Mouse (Mus musculus) fibroblast of lung, adult 2 months (primary cell): ENCODE results near the gene Notch1.

ENCODE experiments used
- DNase-seq: peaks from one replicate; pipeline ENCODE4 v3.0.0-alpha.2; 2011; ENCODE audit warnings: low read depth

Notch1 gene

DNA sequence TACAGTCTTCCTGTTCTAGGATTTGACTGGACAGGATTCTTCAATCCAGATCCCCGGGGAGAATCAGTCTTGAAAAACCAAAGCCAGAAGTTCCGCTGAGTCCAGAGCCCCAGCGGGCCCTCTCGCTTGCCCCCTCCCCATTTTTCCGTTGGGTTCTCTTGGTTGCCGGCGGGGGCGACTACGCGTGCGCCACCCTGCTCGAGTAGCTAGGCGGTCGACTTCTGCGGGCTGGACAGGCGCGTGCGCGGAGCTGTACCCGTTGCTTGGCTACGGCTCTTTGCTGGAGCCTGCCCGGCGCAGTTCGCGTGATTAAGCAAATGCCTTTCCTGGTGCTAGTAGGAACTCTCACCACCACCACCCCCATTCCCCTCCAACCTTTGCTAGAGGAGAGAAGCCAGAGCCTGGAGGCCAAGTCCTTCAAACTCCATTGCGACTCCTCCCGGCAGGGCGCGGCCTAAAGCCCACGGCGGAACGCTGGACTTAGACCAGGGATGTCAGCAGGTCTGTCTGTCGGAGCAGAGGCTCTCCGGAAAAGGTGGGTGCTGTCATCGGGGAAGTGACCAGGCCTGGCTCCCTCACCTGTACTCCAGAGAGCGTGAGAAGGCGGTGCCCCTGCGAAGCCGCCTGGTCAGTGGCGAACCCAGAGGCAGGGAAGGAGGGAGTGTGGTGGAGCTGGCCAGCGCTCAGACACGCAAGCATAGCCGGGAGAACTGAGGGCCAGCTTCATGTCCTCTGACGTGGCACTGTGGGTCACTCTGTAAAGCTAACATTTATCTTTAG is 70.6 kb downstream of the Notch1 start:
- peak; percentile 92 for DNase-seq

DNA sequence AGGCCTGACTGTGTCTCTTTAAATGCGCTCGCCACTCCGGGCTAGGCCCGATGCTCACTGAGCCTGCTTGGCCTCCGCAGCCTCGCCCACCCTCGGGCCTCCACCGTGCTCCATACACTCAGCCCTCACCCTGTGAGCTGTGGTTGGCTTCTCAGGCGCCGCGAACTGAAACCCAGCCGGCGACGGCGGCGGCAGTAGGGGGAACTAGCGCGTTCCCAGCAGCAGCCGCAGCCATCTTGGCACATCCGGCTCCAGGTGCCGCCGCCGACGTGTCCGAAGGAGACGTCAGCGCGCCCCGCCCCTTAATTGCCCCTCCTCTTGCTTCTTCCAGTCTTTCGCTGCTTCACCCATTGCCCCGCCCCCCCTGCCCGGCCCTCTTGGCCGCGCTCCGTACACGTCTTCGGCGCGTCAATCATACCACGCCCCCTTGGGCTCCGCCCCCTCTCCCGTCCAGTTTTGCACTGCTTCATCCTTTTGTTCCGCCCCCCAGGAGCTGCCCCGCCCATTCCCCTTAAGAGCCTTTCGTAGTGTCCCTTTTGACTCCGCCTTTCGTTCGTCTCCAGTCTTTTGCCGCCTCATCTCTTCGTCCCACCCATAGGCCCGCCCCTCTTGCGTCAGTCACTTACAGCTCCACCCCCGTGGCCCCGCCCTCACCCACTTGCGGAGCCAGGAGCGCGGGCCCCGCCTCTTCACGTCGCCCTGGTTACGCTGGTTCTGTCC is 71.4 kb downstream of the Notch1 start, which contains the start of gene Sec16a:
Gene Sec16a, minus strand, starts transcription at position 271 of the 720 bp plus-strand sequence.
- DNase-seq: peak; percentile 99

DNA sequence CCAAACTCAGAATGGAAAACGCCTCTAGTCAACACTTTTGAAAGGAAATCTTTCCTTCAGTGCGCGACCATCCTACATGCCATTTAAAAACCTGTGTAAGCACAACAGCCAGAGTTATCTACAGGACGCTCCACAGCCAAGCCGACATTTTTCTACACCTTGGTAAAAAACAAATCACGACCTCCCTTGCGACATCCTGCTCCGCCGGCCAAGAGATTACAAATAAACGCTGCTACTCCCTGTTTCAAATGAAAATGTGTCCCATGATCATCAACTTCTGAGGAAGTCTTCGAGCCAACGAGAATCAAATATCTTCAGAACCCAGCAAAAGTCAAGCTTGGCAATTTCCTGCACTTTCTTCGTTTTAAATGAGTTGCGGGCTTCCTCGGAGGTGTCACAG is 72.1 kb downstream of the Notch1 start:
- DNase-seq: no peak

DNA sequence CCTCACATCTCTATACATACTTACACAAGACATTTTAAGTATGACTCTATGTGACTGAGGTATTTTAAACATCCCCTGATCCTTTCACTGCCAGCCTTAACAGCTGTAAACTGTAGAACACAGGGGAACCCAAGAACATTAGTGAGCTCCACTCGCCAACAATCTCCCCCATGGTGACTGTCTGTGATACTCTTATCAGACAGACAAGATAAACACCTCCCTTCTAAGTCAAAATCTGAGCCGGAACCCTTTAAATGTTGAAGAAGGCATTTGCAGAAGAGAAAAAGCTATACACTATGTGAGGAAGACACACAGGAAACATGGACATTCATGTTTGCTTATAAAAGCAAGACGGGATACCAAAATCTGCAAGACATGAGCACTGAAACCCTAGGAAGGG is 72.6 kb downstream of the Notch1 start:
- no peak for DNase-seq

DNA sequence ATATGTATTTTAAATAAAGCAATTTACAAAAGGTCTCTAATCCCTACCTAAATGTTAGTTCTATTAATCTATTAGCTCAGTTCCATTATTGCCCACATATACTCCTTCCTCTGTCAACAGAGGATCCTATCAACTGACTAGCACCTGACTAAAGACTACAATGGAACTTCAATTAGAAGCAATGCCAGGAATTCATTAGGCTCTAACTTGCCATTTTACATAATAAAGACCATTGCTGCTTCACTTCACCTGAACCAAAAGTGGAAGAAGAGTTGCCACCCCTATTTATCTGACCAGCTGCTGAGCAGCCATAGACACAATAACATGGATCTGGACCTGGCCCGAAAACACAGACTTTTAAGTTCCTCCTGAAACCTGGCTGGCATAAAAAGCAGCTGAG is 73.6 kb downstream of the Notch1 start:
- no peak for DNase-seq

DNA sequence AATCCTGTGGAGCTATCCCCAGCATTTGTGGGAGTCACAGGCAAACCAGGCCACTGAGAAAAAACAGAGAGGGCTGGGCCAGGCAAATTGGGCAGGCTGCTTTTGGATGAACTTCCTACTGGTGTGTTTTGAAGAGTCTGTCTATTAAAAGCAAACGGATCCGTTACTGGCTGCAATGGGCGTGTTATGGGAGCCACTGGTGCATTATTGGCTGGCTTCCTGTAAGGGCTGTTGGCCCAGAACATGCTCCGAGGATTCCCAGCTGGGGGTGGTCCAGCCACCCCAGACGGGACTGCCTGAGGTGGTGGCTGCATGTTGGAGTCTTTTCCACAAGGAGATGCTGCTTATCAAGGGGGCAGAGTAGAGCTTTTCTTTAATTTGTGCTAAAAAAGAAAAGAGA is 74.8 kb downstream of the Notch1 start:
- no peak for DNase-seq

DNA sequence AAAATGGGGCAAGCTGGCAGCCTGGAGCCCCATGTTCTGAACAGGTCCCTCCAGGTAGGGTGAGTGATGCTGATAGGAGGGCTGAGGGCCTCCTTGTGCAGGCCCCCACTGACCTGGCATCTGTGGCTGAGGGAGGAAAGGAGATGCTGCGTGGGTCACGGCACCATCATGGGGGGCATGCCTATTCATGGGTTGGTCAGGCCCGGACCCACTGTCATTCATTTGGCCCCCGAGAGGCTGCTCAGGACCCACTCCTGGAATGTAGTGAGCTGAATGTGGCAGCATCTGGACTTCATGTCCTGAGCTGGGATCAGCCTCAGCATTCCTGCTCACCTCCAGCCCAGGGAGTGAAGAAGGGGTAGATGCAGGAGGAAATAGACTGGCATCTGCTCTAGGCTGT is 75.2 kb downstream of the Notch1 start:
- DNase-seq: no peak

DNA sequence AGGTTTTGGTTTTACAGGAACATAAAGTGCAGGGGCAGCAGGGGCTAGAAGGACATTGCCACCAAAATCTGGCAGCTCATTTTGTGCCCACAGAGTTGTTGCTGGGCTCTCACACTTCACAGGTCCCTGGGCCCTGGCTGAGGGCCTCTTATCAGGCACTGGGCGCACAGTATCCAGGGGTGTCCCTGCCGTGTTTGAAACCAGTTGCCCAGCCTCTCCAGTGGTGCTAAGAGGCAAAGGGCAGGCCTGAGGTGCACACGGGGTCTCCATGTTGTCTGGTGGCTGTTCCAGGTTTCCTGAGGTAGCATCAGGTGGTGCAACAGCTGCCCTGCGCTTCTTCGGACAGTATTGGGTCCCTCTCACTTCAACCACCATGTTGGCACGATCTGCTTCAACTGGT is 76.8 kb downstream of the Notch1 start:
- DNase-seq: no peak

DNA sequence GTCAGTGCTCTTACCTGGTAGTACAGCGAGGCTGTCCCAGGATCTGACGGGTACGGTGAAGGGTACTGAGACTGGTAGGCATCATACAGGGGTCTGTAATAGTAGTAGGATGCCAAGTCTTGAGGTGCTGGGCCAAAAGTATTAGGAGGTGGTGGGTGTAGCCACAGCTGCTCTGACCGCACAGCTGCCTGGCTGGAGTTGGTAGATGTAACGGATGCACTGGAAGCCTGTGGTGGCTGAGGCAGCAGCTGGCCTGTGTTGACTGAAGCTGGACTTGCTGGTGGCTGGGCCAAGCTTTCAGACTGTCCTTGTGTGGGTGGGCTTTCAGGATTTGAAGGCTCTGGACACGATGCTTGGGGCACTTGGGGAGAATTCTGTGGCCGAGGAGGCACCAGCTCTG is 78.1 kb downstream of the Notch1 start:
- no peak for DNase-seq

DNA sequence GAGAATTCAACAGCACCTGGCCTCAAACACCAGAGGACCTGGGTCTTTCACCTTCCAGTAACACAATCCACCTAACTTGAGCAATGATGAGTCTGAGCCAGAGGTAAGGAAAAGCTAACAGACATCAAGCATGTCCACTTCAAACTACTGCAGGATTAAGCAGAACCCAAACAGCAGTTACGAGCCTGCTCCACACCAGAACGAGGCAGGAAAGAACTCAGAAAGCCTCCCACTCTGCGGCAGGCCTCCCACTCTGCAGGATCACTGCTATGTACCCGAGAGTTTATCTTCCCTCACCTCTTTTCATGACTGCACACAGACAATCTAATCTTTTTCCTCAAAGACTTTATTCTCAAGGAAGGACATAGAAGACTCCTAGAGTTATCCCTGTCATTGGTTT is 79.2 kb downstream of the Notch1 start:
- no peak for DNase-seq

DNA sequence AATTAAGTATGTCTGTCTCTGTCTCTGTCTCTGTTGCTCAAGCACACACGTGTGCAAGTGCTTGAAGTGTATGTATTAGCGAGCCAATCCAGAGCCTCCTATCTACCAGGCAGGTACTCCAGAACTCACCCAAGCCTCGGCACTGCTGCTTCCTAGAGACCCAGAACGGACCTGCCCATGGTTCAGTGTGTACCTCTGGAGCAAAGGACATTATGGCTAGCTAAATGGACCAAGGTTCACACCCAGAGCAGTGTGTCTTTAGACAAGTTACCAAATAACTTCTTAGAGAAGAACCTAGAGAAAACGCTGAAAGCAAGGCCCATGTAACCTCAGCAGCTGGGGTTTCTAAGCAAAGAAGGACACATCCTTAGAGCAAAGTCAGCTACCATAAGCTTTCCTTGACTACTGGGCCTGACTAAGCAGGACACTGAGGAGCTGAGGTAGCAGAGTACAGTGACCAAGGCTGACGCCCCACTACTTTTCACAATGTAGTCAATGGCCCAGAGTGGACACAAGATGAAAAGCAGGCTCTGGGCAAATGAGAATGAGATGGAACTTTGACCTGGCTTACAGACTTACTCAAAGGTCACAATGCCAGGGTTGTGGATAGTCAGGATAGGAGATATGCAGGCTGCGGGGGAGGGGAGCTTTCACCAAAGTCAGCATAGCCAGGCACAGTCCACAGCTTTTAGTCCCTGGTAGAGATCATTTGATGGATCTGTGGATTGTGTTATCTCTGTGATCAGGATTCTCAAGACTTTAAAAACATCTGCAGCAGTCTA is 81.5 kb downstream of the Notch1 start:
- no peak for DNase-seq

DNA sequence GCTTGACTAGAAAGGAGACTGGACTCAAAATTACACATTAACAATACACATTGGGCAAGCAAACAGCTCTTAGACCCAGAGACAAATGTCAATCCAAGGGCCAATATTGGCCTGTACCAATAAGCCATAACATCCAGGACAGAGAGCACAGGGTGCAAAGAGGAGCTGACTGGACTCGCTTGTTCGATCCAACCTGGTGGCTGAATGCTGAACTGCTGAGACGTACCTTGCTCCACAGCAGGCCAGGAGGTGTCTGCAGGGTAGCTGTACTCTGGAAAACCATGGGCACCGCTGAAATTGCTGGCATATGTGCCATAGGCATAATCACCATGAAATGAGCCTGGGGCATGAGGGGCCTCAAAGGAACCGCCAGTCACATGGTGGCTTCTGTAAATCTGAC is 86.6 kb downstream of the Notch1 start:
- DNase-seq: no peak

DNA sequence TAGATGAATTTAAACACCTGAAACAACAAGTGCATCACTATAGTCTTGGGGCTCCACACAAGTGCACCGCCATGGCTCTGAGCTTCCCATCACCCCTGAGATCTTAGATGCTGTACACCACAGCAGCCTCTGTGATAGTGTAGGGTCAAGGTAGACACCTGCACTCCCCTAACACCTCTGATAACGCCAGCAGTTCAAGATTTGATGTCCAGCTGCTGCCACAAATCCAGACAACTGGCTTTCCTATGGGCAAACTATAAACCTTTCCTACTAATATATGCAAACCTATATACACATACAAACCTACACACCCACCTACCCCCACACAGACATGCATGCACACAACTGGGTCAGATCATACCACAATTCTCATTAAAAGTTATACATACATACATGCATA is 91.9 kb downstream of the Notch1 start:
- no peak for DNase-seq

DNA sequence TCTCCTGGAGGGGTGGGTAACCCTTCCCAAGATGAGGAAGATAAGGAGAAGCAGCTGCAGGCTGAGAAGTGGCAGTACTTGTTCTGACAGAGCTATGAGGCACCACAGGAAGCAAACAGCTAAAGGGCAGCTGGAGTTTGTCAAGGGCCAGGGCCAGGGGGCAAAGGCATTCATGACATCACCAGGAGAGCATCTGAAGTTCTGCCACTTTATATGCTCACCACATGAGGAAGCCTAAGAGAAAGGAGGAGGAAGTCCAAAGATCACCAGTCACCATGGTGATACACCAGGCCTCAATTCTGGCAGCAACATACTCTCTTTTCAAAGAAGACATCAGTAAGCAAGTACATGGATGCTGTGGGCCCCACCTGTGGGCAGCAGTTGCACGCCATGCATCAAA is 93.4 kb downstream of the Notch1 start:
- DNase-seq: no peak

DNA sequence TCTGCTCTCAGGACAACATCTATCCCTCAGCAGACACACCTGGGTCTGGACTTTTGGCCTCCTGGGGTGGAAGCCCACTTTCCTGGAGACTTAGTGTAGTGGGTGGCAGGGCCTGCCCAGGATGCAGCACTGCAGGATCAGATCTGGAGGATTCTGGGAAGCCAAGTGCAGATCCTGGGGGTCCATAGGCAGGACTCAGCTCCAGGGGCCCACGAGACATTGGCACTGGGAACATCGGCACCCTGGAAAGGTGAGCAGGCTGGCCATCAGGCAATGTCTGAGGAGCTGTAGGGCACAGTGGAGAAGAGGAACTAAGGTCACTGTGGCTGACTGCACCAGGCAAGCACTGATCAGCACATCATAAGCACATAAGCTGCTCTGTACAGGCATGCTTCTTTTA is 94.5 kb downstream of the Notch1 start:
- DNase-seq: no peak

DNA sequence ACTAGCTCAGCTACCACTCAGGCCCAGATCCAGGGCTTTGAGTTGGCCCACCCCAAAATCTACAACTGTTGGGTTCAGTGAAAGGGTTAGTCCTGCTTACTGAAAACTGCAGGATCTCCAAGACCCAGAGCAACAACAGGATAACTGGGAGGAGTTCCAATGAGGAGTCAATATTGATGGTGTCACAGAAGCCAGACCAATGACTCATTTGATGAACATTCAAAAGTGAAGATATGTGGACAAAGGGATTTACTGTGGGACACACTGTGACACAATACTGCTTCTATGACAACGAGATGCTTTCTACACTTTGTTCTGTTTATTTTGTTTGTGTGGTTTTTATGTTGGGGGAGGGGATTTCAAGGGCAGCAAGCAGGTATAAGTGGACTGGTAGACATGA is 98.3 kb downstream of the Notch1 start:
- DNase-seq: peak; percentile 40

DNA sequence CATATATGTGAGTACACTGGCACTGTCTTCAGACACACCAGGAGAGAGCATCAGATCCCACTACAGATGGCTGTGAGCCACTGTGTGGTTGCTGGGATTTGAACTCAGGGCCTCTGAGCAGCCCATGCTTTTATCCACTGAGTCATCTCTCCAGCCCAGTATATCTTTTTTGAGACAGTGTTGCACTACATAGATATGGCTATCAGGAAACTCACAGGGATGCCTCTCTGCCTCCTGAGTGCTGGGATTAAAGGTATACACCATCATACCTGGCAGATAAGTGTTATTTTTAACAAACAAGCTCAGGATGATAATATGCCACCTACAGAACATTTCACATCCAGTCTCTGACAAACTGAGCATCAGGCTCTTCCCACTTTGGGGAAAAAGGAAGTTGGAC is 99.4 kb downstream of the Notch1 start:
- no peak for DNase-seq

DNA sequence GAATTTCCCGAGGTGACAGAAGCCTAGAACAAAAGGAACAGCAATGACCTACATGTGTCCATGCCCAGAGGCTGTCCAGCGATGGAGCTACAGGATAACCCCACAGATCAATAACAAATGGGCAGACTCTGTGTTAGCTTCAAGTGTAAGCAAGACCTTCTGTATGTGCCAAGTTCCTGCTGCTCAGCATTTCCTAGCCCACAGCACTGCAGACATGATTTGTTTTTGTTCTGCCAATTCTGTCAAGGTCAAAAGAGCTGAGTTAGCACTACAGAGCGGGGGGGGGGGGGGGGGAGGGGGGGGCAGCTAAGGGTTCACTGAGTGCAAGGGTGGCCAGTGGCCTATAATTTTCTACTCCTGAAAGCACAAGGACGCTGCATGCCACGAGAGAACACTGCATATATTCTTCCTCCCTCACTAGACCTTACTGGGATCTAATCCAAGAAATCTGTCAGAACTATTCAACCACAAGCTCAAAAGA is 105.5 kb downstream of the Notch1 start:
- DNase-seq: peak; percentile 60

DNA sequence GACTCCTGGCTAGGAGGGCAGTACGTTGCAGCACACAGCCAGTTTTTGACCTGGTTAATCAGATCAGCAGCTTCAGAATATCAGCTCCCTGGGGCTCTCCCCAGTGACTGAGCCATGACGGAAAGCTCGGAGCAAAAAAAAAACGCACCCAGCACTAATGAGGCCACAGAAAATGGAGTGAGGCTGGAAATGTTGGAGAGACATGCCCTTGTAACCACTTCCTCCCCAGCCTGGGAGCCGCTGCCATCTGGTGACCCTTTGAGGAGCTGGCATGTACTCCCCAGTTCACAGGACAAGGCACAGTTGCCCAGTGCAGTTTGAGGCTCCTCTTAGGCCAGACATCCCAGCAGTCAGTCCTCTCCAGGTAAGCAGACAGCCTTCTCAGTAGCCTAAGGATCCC is 106.4 kb downstream of the Notch1 start:
- DNase-seq: no peak

DNA sequence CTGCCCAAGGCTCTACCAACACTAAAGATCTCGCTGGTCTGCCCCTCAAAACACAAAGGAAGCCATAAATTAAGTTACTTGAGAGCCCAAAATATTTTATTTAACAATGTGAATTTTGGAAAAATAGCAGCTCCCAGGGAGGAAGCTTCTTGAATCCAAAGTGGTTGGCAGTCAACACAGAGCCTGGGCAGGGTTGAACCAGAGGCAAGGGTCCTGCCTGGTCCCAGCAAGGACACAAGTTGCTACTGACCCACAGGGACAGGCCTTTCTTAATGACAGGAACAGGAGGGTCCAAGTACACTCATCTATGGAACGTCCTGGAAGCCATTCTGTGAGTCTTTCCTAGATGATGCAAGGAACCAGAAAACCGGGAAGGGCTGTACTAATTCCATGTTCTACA is 107.1 kb downstream of the Notch1 start:
- no peak for DNase-seq

DNA sequence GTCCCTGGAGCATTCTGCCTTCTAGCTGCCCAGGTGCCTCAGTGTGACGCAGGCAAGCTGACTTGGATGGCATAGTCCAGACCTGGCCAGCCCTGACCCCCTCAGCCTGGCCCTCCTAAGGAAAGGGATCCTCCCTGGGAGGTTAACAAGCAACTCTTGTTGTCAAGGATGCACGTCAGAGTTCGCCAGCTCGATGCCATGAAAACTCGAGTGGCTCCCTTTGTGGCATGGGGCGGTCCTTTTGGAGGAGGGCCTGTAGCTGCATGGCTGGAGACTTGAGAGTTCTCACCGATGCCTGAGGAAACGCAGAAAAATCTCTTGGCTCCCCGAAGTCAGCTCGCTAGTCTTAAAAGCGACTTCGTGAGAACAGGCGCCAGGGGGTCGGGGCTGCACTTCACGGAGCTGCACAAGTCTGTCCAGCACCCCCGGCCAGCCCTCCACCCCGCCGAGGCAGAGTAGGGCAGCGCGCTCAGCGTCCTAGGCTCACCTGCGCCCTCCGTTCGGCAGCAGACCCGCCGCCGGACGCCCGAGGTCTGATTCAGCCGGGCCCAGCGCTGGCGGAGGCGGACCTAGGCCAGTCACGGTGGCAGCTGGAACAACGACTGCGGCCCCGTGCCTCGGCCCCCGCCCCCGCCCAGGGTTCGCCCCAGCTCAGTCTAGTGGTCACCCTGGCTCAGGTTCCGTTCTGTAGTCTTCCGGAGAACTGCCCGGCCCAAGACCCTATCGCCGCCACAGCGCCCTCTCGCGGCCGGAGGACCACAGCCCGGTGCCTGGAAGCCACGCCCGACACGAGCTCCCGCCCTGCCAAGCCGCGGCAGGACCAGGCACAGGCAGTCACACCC is 107.7 kb downstream of the Notch1 start, which contains the start of gene Inpp5e:
Gene Inpp5e, minus strand, starts transcription at position 689 of the 842 bp plus-strand sequence.
- DNase-seq: peak; percentile 83
